Mouse (Mus musculus) spleen, adult 2 months (tissue): ENCODE results near the gene Ccdc146.

ENCODE experiments used
- CTCF ChIP-seq: fragments of 200-500 bp; IDR thresholded peaks from 2 replicates; pipeline ENCODE4 v1.5.1; 2011; ENCODE audit warnings: mild to moderate bottlenecking, inconsistent platforms; ENCODE audit not compliant: insufficient read depth, insufficient read length, insufficient replicate concordance; ENCODE audit errors: extremely low read depth
- POLR2A ChIP-seq: fragments of 200-500 bp; IDR thresholded peaks from 2 replicates; pipeline ENCODE4 v1.6.1; 2011; ENCODE audit warnings: low read depth, low read length, inconsistent platforms

DNA sequence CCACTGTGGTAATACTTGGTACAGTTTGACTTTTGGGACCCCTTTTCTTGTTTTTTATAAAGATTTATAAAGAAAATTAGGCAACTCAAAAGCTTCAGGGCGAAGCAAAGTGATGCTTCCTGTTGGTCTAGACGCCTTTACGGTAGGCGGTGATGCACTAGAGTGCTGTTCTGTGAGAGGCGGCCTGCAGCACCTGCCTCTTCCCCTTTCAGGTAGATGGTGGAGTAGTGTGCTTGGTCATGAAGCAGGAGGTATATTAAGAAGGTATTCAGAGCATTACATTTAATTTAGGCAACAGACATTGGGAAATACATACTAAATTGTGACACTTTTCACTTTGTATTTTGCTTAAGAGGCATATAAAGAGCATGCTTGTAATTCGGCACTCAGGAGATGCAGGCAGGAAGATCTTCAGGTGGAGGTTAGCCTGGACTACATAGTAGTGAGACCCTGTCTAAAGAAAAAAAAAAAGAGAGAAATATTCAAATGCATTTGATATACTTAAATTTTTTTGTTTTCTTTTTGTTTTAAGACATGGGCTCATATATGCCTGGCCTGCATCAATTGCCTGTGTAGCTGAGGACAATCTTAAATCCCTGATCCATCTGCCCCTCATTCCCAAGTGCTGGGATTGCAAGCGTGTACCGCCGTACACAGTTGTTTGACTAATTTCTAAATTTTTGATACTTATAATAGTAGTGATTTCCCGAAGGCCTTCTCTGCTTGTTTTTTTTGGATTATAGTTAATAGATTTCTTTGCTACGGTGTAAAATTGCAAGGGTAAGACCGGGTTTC lies 169.5 kb downstream of the Ccdc146 start:
- TF ChIP-seq CTCF (no peak), POLR2A (no peak)
